Mouse (Mus musculus) mouse embryonic stem cell (cell line): Measurements from ENCODE around the gene Gm33543.

Source experiments
- in situ Hi-C, 2 experiments: fragments of 300-500 bp; cut with MboI; formaldehyde crosslinking; loops; 1 replicate in 1 of 2; 3 replicates in 1 of 2; pipeline ENCODE4 v1.14.3; 2019 to 2020; ENCODE audit warnings: low sequenced_read_pairs in 2 of 2, low pct_unique_long_range_greater_than_20kb in 1 of 2, mixed read lengths in 1 of 2; ENCODE audit not compliant: unreplicated experiment in 1 of 2

Gm33543 gene

DNA sequence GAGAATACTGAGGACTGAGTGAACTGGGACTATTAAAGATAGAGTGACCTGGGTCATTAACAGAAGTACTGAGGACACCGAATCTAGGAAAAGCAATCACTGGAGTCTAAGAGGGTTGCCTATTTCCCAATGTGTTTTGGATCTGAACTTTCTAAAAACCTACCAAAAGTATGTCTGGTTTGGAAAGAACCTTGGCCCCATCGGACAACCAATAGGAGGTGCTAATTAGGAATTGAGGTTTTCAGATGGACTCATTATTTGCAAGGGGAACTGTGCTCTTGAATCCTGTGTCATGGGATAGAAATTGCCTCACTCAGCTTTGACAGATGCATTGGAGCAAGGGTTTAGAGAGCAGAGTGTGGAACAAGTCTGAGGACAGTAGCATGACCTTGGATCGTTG is 1.5 kb downstream of the Gm33543 start:
- in situ Hi-C loops, result no loop called here

- in situ Hi-C loops, result no loop called here
These were observed 2.9 kb downstream of the Gm33543 start for GRCm38 (mm10) chr10:95839803-95840202.

- in situ Hi-C loops, result no loop called here
These were observed 3.7 kb downstream of the Gm33543 start for GRCm38 (mm10) chr10:95839036-95839435.

- in situ Hi-C loops, result no loop called here
These were observed 6.0 kb downstream of the Gm33543 start for GRCm38 (mm10) chr10:95836530-95837264.

GRCm38 (mm10) chr10:95830891-95831290 is 11.8 kb downstream of the Gm33543 start:
- in situ Hi-C loops, result no loop called here

DNA sequence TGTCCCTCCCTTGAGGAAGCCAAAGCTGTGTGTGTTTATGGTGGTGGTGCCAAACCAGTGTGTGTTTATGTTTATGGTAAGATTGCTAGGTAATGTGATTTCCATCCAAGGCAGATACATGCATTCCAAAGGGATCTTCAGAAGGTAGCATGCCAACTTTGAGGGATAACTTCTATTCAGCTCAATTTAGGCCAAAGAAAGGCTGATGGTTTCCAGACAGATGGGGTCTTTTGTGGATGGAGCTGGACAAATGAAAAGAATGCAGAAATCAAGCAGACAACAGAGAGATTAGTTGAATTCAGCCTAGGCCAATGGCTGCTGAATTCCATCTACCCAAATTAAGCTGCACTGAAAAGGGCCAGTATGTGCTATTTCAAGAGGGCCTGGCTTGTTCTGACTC is 13.3 kb downstream of the Gm33543 start:
- in situ Hi-C loops, result no loop called here

DNA sequence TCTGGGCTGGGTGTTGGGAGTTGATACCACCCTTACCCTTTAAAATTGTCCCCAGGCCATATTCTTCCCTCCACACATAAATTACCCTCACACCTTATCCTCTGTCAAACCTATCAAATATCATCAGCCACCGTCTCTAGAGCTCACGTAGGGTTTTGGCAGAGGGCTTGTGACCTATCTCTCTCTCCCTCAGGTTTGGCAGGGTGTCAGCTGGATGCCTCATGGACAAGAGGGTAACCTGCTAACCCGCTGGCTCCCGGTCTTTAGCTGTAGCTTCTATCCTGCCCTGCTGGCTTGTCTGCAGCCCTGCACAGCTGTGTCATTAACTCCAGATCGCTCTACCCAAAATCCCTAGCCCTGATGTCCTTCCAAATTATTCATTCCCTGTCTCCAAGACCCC is 14.4 kb downstream of the Gm33543 start:
- in situ Hi-C loops, result no loop called here

DNA sequence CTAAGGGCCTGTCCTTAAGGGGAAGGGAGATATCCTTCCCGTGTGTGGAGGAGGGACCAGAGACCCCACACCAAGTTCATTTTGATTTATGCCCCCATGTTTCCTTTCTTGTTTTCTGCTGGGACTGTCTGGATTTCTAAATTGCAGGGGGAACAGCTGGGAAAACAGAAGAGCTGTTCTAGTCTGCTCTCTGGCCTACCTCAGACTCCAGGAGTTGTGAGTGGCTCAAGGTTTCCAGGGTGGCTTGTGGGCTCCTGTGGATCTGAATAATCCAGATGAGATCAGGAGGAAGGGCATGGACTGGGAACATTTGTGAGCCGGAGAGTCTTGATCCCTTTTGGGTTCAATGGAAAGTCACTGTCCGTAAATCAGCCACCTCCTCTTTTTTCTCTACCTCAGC is 17.1 kb downstream of the Gm33543 start:
- in situ Hi-C loops, result no loop called here

DNA sequence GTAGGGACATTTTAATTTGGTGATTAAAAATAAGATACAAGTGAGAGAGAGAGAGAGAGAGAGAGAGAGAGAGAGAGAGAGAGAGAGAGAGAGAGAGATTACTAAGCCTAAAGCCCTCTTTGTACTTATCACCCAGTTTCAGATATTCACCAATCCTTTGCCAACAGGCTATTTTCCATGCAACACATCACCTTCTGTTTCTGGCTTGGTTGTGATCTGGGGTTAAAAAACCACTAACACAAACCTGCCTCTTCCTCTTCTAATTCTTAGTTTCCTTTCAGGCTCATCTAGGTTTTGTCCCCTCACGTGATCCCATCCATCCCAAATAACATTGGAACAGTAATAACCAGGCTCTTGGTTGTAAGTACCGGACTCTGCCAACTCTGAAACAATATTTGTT is 24.2 kb downstream of the Gm33543 start:
- in situ Hi-C loops, result no loop called here

GRCm38 (mm10) chr10:95817419-95818161 is 25.1 kb downstream of the Gm33543 start:
- in situ Hi-C loops, result no loop called here

GRCm38 (mm10) chr10:95814351-95814750 is 28.4 kb downstream of the Gm33543 start:
- in situ Hi-C loops, result no loop called here

DNA sequence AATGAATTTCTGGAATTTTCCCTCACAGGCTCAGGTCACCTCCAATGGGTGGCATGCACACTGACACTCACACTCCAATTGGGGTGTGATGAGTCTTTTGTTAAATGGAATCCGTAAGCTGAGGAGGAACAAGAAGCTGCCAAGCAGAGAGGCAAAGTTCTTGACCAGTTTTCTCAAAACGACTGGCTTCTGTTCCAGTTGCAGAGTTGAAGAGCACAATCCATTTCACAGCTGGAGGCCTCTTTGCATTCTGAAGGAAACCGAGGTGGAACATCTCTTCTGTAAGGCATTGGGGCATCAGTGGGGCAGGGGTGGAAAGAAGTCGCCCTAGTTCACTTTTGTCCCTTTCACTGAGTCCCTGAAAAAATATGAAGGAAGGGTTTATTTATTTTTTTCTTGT is 30.9 kb downstream of the Gm33543 start:
- in situ Hi-C loops, result no loop called here

GRCm38 (mm10) chr10:95801443-95801811 is 41.3 kb downstream of the Gm33543 start:
- in situ Hi-C loops, result no loop called here

DNA sequence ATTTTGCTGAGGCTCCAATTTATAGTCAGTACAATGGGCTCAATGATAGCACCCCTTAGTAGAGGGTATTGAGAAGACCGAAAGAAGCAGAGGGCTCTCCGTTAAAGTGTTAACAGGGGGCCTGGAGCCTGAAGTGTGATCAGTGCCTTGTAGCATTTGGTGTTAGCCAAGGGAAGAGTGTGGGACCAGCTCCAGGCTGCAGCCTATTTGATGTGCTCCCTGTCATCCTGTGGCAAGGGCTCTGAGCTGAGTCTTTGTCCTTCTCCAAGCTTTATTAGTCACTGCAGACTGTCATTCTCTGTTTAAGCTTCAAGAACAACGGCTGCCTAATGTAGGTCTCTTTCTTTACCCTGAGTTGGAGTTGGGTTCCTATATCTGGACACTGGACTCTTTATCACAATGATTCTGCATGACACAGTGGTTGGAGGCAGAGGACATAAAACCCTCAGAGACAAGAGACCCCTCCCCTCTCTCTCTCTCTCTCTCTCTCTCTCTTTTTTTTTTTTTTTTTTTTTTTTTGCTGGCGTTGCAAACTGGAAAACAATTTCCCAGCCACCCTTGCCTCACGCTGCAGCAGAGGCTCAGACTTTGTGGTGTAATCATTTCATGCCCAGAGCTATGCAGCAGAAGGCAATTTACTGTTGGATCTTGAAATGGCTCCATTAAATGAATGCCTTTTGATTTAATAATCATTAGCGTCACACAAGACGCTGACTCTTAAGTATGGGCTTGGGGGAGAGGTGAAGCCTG is 41.9 kb downstream of the Gm33543 start:
- in situ Hi-C loops, result no loop called here

GRCm38 (mm10) chr10:95797645-95798395 is 44.9 kb downstream of the Gm33543 start:
- in situ Hi-C loops, result no loop called here

DNA sequence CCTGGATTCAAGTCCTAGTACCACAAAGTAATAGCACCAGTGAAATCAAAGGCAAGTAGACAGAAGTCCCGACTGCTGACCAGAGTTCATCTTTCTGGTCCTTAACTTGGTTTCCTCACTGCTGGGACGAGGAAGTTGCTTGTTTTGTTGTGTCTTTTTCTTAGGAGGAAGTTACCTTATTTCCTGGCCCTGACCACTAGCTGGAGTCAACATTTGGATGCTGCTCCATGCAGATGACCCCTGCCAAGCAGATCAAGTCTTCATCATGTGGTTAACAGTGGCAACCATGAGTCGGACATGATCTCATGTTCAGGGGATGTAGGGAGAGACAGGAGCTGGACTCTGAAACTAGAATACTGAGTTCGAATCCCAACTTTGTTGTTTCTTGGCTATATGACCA is 47.2 kb downstream of the Gm33543 start:
- in situ Hi-C loops, result no loop called here

- in situ Hi-C loops, result no loop called here
These were observed 48.0 kb downstream of the Gm33543 start for GRCm38 (mm10) chr10:95794706-95795105.

DNA sequence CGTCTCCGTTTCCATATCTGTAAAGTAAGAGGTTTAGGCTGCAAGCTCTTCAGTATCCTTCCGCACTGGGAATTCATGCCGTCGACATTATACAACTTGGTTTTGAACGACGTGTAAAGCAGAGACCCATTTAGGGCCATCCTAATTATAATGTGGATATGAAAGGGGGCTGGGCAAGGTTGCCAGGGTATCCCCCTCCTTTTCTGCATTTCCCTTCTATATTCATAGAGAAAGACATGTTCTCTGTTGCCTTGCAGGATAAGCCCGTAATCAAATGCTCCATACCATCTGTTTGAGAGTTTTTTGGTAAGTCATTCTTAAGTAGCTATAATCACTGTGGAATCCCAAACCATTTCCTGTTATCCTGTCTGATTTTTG is 51.3 kb downstream of the Gm33543 start:
- in situ Hi-C loops, result no loop called here
